Mouse (Mus musculus) kidney, adult 2 months (tissue): ENCODE data around the gene Smarca4.

Experiments
- CTCF ChIP-seq: fragments of 200-500 bp; conservative IDR thresholded peaks from 2 replicates; pipeline ENCODE4 v1.5.1; 2011; ENCODE audit warnings: low read depth, mild to moderate bottlenecking, control low read depth, low read length, moderate library complexity, mixed read lengths; ENCODE audit not compliant: insufficient read depth, insufficient read length
- POLR2A ChIP-seq: fragments of 200-500 bp; IDR thresholded peaks from one replicate; pipeline ENCODE4 v1.6.1; 2011; ENCODE audit warnings: low read depth, low read length, control low read depth

DNA sequence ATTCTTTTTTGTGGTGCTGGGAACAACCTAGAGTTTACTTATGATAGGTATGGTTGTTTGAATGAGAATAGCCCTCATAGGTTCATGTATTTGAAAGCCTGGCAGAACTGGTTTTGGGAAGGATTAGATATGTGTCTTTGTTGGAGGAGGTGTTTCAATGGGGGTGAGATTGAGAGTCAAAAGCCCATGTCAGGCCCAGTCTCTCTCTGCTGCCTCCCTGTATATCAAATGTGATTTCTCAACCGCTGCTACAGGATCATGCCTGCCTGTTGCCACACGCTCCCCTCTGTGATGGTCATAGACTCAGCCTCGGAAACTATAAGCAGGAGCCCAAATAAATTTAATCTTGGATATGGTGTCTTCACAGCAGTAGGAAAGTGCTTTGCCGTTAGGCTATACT lies 4.3 kb downstream of the Smarca4 start:
- TF ChIP-seq CTCF (no peak), POLR2A (no peak)
